Mouse (Mus musculus) MEL (cell line): ENCODE results near the gene Ptpn11. TPM values are rescaled to one million over a fixed set of nuclear protein-coding genes. Genes with fewer than 3 reads are reported as not detected.
A peak's percentile ranks its signal among the peaks of the same experiment; 100 is the strongest.

ENCODE experiments used
- DNase-seq: peaks from one replicate; pipeline ENCODE4 v3.0.0; 2011; ENCODE audit warnings: low read depth, low spot score
- H3K27ac ChIP-seq: 2 replicates; pipeline ENCODE4 v1.5.1; 2012; ENCODE audit warnings: low read depth, mild to moderate bottlenecking, control low read depth, low read length, moderate library complexity; ENCODE audit not compliant: control insufficient read depth
- H3K27me3 ChIP-seq, 2 experiments: fragments of 150-350 bp in 1 of 2; sonication (generic) in 1 of 2; 2 replicates each; pipeline ENCODE4 v1.6.1; 2012; ENCODE audit warnings: low read length in 2 of 2, mild to moderate bottlenecking in 2 of 2, improper control_type of control experiment in 1 of 2, moderate library complexity in 1 of 2; ENCODE audit not compliant: insufficient read depth in 2 of 2, control insufficient read depth in 1 of 2
- H3K36me3 ChIP-seq, 2 experiments: 2 replicates each; pipeline ENCODE4 v1.6.1; 2012 to 2014; ENCODE audit warnings: low read length in 2 of 2, improper control_type of control experiment in 1 of 2, inconsistent platforms in 1 of 2, mild to moderate bottlenecking in 1 of 2; ENCODE audit not compliant: insufficient read depth in 2 of 2, control insufficient read depth in 1 of 2
- H3K4me1 ChIP-seq, 2 experiments: fragments of 150-350 bp in 1 of 2; sonication (generic) in 1 of 2; 2 replicates each; pipeline ENCODE4 v1.6.1; 2012; ENCODE audit warnings: low read length in 2 of 2, improper control_type of control experiment in 1 of 2, mild to moderate bottlenecking in 1 of 2; ENCODE audit not compliant: insufficient read depth in 2 of 2, control insufficient read depth in 1 of 2
- H3K4me3 ChIP-seq, 2 experiments: fragments of 150-350 bp in 1 of 2; sonication (generic) in 1 of 2; 2 replicates each; pipeline ENCODE4 v1.5.1; 2012; ENCODE audit warnings: low read depth in 2 of 2, low read length in 2 of 2, mild to moderate bottlenecking in 2 of 2, moderate library complexity in 2 of 2, control low read depth in 1 of 2, improper control_type of control experiment in 1 of 2; ENCODE audit not compliant: control insufficient read depth in 1 of 2, insufficient read depth in 1 of 2
- H3K79me2 ChIP-seq: 2 replicates; pipeline ENCODE4 v1.6.1; 2012; ENCODE audit warnings: mild to moderate bottlenecking, low read length, moderate library complexity; ENCODE audit not compliant: control insufficient read depth, poor library complexity, insufficient read depth
- H3K9ac ChIP-seq: 2 replicates; pipeline ENCODE4 v1.6.1; 2012; ENCODE audit warnings: low read depth, mild to moderate bottlenecking, control low read depth, low read length, moderate library complexity; ENCODE audit not compliant: control insufficient read depth, poor library complexity, severe bottlenecking
- H3K9me3 ChIP-seq: fragments of 150-350 bp; sonication (generic); replicated peaks from 2 replicates; pipeline ENCODE4 v1.6.1; 2012; ENCODE audit warnings: mild to moderate bottlenecking, low read length, improper control_type of control experiment, moderate library complexity; ENCODE audit not compliant: insufficient read depth
- CTCF ChIP-seq, 3 experiments: IDR thresholded peaks in 2 of 3; conservative IDR thresholded peaks in 1 of 3; 2 replicates each; pipeline ENCODE4 v1.5.1; 2011 to 2012; ENCODE audit warnings: low read length in 3 of 3, low read depth in 2 of 3, mild to moderate bottlenecking in 2 of 3, improper control_type of control experiment in 1 of 3, inconsistent platforms in 1 of 3, mixed read lengths in 1 of 3, moderate library complexity in 1 of 3; ENCODE audit not compliant: control insufficient read depth in 1 of 3, insufficient read depth in 1 of 3, poor library complexity in 1 of 3, severe bottlenecking in 1 of 3
- E2F4 ChIP-seq: IDR thresholded peaks from 2 replicates; pipeline ENCODE4 v1.6.1; 2011; ENCODE audit warnings: low read depth, low read length, improper control_type of control experiment, borderline replicate concordance
- EP300 ChIP-seq, 2 experiments: IDR thresholded peaks; 2 replicates each; pipeline ENCODE4 v1.6.1; 2011; ENCODE audit warnings: improper control_type of control experiment in 2 of 2, low read length in 2 of 2, low read depth in 1 of 2, mild to moderate bottlenecking in 1 of 2
- ETS1 ChIP-seq: IDR thresholded peaks from 2 replicates; pipeline ENCODE4 v1.6.1; 2012; ENCODE audit warnings: low read depth, mild to moderate bottlenecking, inconsistent platforms, low read length, improper control_type of control experiment, moderate library complexity
- GABPA ChIP-seq: IDR thresholded peaks from 2 replicates; pipeline ENCODE4 v1.6.1; 2012; ENCODE audit warnings: low read depth, mild to moderate bottlenecking, inconsistent platforms, low read length, improper control_type of control experiment, moderate library complexity
- GATA1 ChIP-seq: IDR thresholded peaks from 2 replicates; pipeline ENCODE4 v1.6.1; 2011; ENCODE audit warnings: low read depth, low read length, improper control_type of control experiment
- JUND ChIP-seq: IDR thresholded peaks from 2 replicates; pipeline ENCODE4 v1.6.1; 2011; ENCODE audit warnings: low read depth, mild to moderate bottlenecking, improper control_type of control experiment, low read length
- MAFK ChIP-seq: IDR thresholded peaks from 2 replicates; pipeline ENCODE4 v1.6.1; 2011; ENCODE audit warnings: low read depth, mild to moderate bottlenecking, low read length, improper control_type of control experiment, borderline replicate concordance
- MAZ ChIP-seq: IDR thresholded peaks from 2 replicates; pipeline ENCODE4 v1.6.1; 2012; ENCODE audit warnings: low read depth, mild to moderate bottlenecking, inconsistent platforms, low read length, improper control_type of control experiment
- MEF2A ChIP-seq: IDR thresholded peaks from 2 replicates; pipeline ENCODE4 v1.6.1; 2014; ENCODE audit warnings: low read depth, mild to moderate bottlenecking, inconsistent platforms, low read length, improper control_type of control experiment; ENCODE audit not compliant: poor library complexity, insufficient replicate concordance, severe bottlenecking; ENCODE audit errors: extremely low read depth
- MXI1 ChIP-seq: IDR thresholded peaks from 2 replicates; pipeline ENCODE4 v1.6.1; 2011; ENCODE audit warnings: mild to moderate bottlenecking, low read depth, low read length, improper control_type of control experiment
- MYB ChIP-seq: IDR thresholded peaks from 2 replicates; pipeline ENCODE4 v1.6.1; 2011; ENCODE audit warnings: mild to moderate bottlenecking, low read depth, low read length, improper control_type of control experiment
- POLR2AphosphoS2 ChIP-seq: IDR thresholded peaks from 2 replicates; pipeline ENCODE4 v1.6.1; 2011; ENCODE audit warnings: low read length, improper control_type of control experiment
- RAD21 ChIP-seq: IDR thresholded peaks from 2 replicates; pipeline ENCODE4 v1.6.1; 2011; ENCODE audit warnings: mild to moderate bottlenecking, low read depth, low read length, improper control_type of control experiment
- RCOR1 ChIP-seq: IDR thresholded peaks from 2 replicates; pipeline ENCODE4 v1.6.1; 2012; ENCODE audit warnings: low read depth, mild to moderate bottlenecking, inconsistent platforms, low read length, improper control_type of control experiment
- SIN3A ChIP-seq: IDR thresholded peaks from 2 replicates; pipeline ENCODE4 v1.6.1; 2012; ENCODE audit warnings: low read length, improper control_type of control experiment, inconsistent platforms
- TAL1 ChIP-seq: IDR thresholded peaks from 2 replicates; pipeline ENCODE4 v1.6.1; 2012; ENCODE audit warnings: mild to moderate bottlenecking, inconsistent platforms, low read length, moderate library complexity, mixed read lengths
- TBP ChIP-seq: IDR thresholded peaks from 2 replicates; pipeline ENCODE4 v1.8.0; 2011; ENCODE audit warnings: low read depth, low read length, improper control_type of control experiment
- TCF12 ChIP-seq: IDR thresholded peaks from 2 replicates; pipeline ENCODE4 v1.6.1; 2014; ENCODE audit warnings: low read depth, mild to moderate bottlenecking, inconsistent platforms, low read length, improper control_type of control experiment, moderate library complexity
- USF2 ChIP-seq, 2 experiments: IDR thresholded peaks; 2 replicates each; pipeline ENCODE4 v1.6.1; 2011 to 2012; ENCODE audit warnings: improper control_type of control experiment in 2 of 2, low read length in 2 of 2, borderline replicate concordance in 1 of 2, inconsistent platforms in 1 of 2, low read depth in 1 of 2, mild to moderate bottlenecking in 1 of 2; ENCODE audit not compliant: insufficient read depth in 1 of 2
- ZKSCAN1 ChIP-seq: IDR thresholded peaks from 2 replicates; pipeline ENCODE4 v1.6.1; 2012; ENCODE audit warnings: low read depth, mild to moderate bottlenecking, inconsistent platforms, low read length, improper control_type of control experiment, moderate library complexity
- ZMIZ1 ChIP-seq: IDR thresholded peaks from 2 replicates; pipeline ENCODE4 v1.6.1; 2012; ENCODE audit warnings: low read depth, mild to moderate bottlenecking, inconsistent platforms, low read length, improper control_type of control experiment, moderate library complexity
- ZNF384 ChIP-seq: IDR thresholded peaks from 2 replicates; pipeline ENCODE4 v1.6.1; 2012; ENCODE audit warnings: low read depth, mild to moderate bottlenecking, inconsistent platforms, low read length, improper control_type of control experiment
- polyA plus RNA-seq, 2 experiments: library from polyadenylated mRNA; stranded (reverse) in 1 of 2; unstranded in 1 of 2; fragments of >175 nt in 1 of 2; fragments of >200 nt in 1 of 2; gene quantifications; 2 replicates each; pipeline versions ENCODE4 v1.2.1 to v1.2.4; 2012; ENCODE audit warnings: low replicate concordance in 2 of 2, low read depth in 1 of 2; ENCODE audit not compliant: insufficient read length in 2 of 2, insufficient read depth in 1 of 2, missing spikeins in 1 of 2
- total RNA-seq: library from RNA; depleted of rRNA; stranded (reverse); fragments of 300-350 nt; gene quantifications from 2 replicates; pipeline ENCODE4 v1.2.3, GENCODE M21; 2012

Gene Ptpn11
- total and polyA plus RNA-seq, 3 experiments: 43.6 to 55.0 (median 46.5) TPM

GRCm38 (mm10) chr5:121236171-121236570, 45.0 kb upstream of the Ptpn11 start (continued):
- TF ChIP-seq USF2 (IDR thresholded peaks at IDR 0.05; ENCODE audit: borderline replicate concordance in 1 of 2, insufficient read depth in 1 of 2, low read depth in 1 of 2, low read length in 2 of 2) (no peak), TBP (peak; percentile 55; the same call in 1 of the 2 replicates), E2F4 (no peak), MAZ (0 out of 2 replicates have a peak, but pooled peaks have one; percentile 40), SIN3A (peak; percentile 90), RAD21 (no peak), ZMIZ1 (0 out of 2 replicates have a peak, but pooled peaks have one; percentile 42), MXI1 (peak; percentile 81), ZKSCAN1 (no peak), POLR2AphosphoS2 (no peak)
- TF ChIP-seq, all 39 proteins: peak for 17

- peak overlapping the region; percentile 64 for H3K27ac ChIP-seq
- TF ChIP-seq RAD21: no peak
- peak; percentile 64 to 88; a peak in 3 of 4 replicates for TF ChIP-seq EP300 (IDR thresholded peaks at IDR 0.05; ENCODE audit: low read depth in 1 of 2, low read length in 2 of 2)
- no peak for TF ChIP-seq MAFK
- no peak for TF ChIP-seq CTCF (IDR thresholded peaks at IDR 0.05 in 2 of 3, conservative IDR thresholded peaks at IDR 0.05 in 1 of 3; ENCODE audit: control insufficient read depth in 1 of 3, insufficient read depth in 1 of 3, low read depth in 2 of 3, low read length in 3 of 3, poor library complexity in 1 of 3, severe bottlenecking in 1 of 3)
- no peak for TF ChIP-seq GABPA
- TF ChIP-seq ETS1: peak; percentile 79
- no peak for TF ChIP-seq ZNF384
- TF ChIP-seq RCOR1: peak; percentile 70
- TF ChIP-seq MYB: no peak; the same call in 1 of the 2 replicates
- TF ChIP-seq TCF12: peak; percentile 89
- TF ChIP-seq SIN3A: peak; percentile 64
- TF ChIP-seq TAL1: peak; percentile 49
- TF ChIP-seq JUND: no peak
- TF ChIP-seq ZMIZ1: no peak
- peak; percentile 78 for TF ChIP-seq GATA1
- TF ChIP-seq MEF2A: no peak
- no peak for TF ChIP-seq MAZ
- H3K36me3 ChIP-seq: peaks cover 0 to 48% of the 10 kb centered on the region in 2 experiments; a peak in 2 of 4 replicates
- DNase-seq: peak; percentile 54
- H3K4me3 ChIP-seq: no peak overlapping the region
- peaks cover 25 to 42% of the 10 kb centered on the region in 2 experiments for H3K4me1 ChIP-seq
- peaks cover 37% of the 10 kb centered on the region for H3K79me2 ChIP-seq
- no peaks in the 10 kb centered on the region for H3K27me3 ChIP-seq
- H3K9me3 ChIP-seq: no peaks in the 10 kb centered on the region
- H3K9ac ChIP-seq: no peak overlapping the region
These were observed 42.5 kb upstream of the Ptpn11 start for GRCm38 (mm10) chr5:121233726-121234125.
